Mouse (Mus musculus) layer of hippocampus, adult 8-10 months (tissue): ENCODE measurements around the gene Gjb3. TPM values are rescaled to one million over a fixed set of nuclear protein-coding genes. Genes with fewer than 3 reads are reported as not detected.

Source experiments
- DNase-seq, 2 experiments: peaks; one replicate each; pipeline ENCODE4 v3.0.0; 2022; ENCODE audit warnings: low spot score in 2 of 2
- total RNA-seq, 4 experiments: library from RNA; stranded (reverse); gene quantifications; 2 replicates each; pipeline ENCODE4 v1.2.4; 2022

Gjb3 gene
- total RNA-seq, 4 experiments from 2014 or later: 0.27 to 0.39 (median 0.39) TPM; not detected in 1

- DNase-seq: no peak
These were observed 43.7 kb downstream of the Gjb3 start for GRCm38 (mm10) chr4:127286907-127287306.

GRCm38 (mm10) chr4:127279241-127279640 lies 51.4 kb downstream of the Gjb3 start:
- DNase-seq: no peak

GRCm38 (mm10) chr4:127278451-127279001 lies 52.1 kb downstream of the Gjb3 start:
- DNase-seq: no peak

Other genes with a start within 250 kb of the Gjb3 start
- 1 to 10 TPM; 3.7 to 6.2 (median 5.4) TPM for gene Tmem35b, start 207.2 kb downstream of the Gjb3 start, total RNA-seq
- 100 to 1,000 TPM; 229 to 253 (median 243) TPM for gene Dlgap3, start 161.6 kb downstream of the Gjb3 start, total RNA-seq
- gene Smim12, start 87.1 kb downstream of the Gjb3 start, total RNA-seq: 10 to 100 TPM; 53.6 to 54.6 (median 54.1) TPM
- gene Gja4, start 16.8 kb downstream of the Gjb3 start, total RNA-seq: 1 to 10 TPM; 1.6 to 4.4 (median 3.2) TPM
- not detected for gene Gjb4, start 23.2 kb upstream of the Gjb3 start, total RNA-seq
- not detected for gene Gjb5, start 27.3 kb upstream of the Gjb3 start, total RNA-seq